Mouse (Mus musculus): ENCODE measurements around the gene Krt20. TPM values are rescaled to one million over a fixed set of nuclear protein-coding genes. Genes with fewer than 3 reads are reported as not detected.

The Krt20 gene
- polyA plus RNA-seq, 1 experiment from 2014 or later = 1.8 TPM

Other genes with a start within 250 kb of the Krt20 start
- 260 and 277 TPM in 2 replicates for gene Smarce1, start 207.1 kb downstream of the Krt20 start, polyA plus RNA-seq (2015; fragmentation: Nextera tagmentation; extraction: Ambion mirVana)
- 0.26 and 0.31 TPM in 2 replicates for gene Krt222, start 194.1 kb downstream of the Krt20 start, polyA plus RNA-seq (2015; fragmentation: Nextera tagmentation; extraction: Ambion mirVana)
- not detected in 2 replicates for gene Krt24, start 152.9 kb downstream of the Krt20 start, polyA plus RNA-seq (2015; fragmentation: Nextera tagmentation; extraction: Ambion mirVana)
- not detected in 2 replicates for gene Krt25, start 115.2 kb downstream of the Krt20 start, polyA plus RNA-seq (2015; fragmentation: Nextera tagmentation; extraction: Ambion mirVana)
- gene Krt26, start 100.2 kb downstream of the Krt20 start, polyA plus RNA-seq (2015; fragmentation: Nextera tagmentation; extraction: Ambion mirVana) = not detected in 2 replicates
- not detected in 2 replicates for gene Krt27, start 87.0 kb downstream of the Krt20 start, polyA plus RNA-seq (2015; fragmentation: Nextera tagmentation; extraction: Ambion mirVana)
- 0.12 and 0.35 TPM in 2 replicates for gene Krt28, start 63.2 kb downstream of the Krt20 start, polyA plus RNA-seq (2015; fragmentation: Nextera tagmentation; extraction: Ambion mirVana)
- 18.4 and 20.7 TPM in 2 replicates for gene Krt10, start 48.8 kb downstream of the Krt20 start, polyA plus RNA-seq (2015; fragmentation: Nextera tagmentation; extraction: Ambion mirVana)
- gene Krt12, start 15.9 kb downstream of the Krt20 start, polyA plus RNA-seq (2015; fragmentation: Nextera tagmentation; extraction: Ambion mirVana) = 0.09 TPM in 2 replicates
- 22.2 and 22.3 TPM in 2 replicates for gene Krt23, start 55.0 kb upstream of the Krt20 start, polyA plus RNA-seq (2015; fragmentation: Nextera tagmentation; extraction: Ambion mirVana)
- 0.21 and 0.60 TPM in 2 replicates for gene Krt39, start 83.2 kb upstream of the Krt20 start, polyA plus RNA-seq (2015; fragmentation: Nextera tagmentation; extraction: Ambion mirVana)
- not detected in 2 replicates for gene Krt40, start 105.0 kb upstream of the Krt20 start, polyA plus RNA-seq (2015; fragmentation: Nextera tagmentation; extraction: Ambion mirVana)
- not detected in 2 replicates for gene Krtap3-3, start 112.7 kb upstream of the Krt20 start, polyA plus RNA-seq (2015; fragmentation: Nextera tagmentation; extraction: Ambion mirVana)
- gene Krtap3-2, start 118.7 kb upstream of the Krt20 start, polyA plus RNA-seq (2015; fragmentation: Nextera tagmentation; extraction: Ambion mirVana) = not detected in 2 replicates
- not detected in 2 replicates for gene Gm11939, start 121.3 kb upstream of the Krt20 start, polyA plus RNA-seq (2015; fragmentation: Nextera tagmentation; extraction: Ambion mirVana)
- not detected in 2 replicates for gene Krtap3-1, start 128.5 kb upstream of the Krt20 start, polyA plus RNA-seq (2015; fragmentation: Nextera tagmentation; extraction: Ambion mirVana)
- gene Krtap1-5, start 142.9 kb upstream of the Krt20 start, polyA plus RNA-seq (2015; fragmentation: Nextera tagmentation; extraction: Ambion mirVana) = not detected in 2 replicates
- not detected in 2 replicates for gene Krtap1-4, start 145.5 kb upstream of the Krt20 start, polyA plus RNA-seq (2015; fragmentation: Nextera tagmentation; extraction: Ambion mirVana)
- gene Krtap1-3, start 153.2 kb upstream of the Krt20 start, polyA plus RNA-seq (2015; fragmentation: Nextera tagmentation; extraction: Ambion mirVana) = not detected in 2 replicates
- not detected in 2 replicates for gene Krtap9-3, start 160.0 kb upstream of the Krt20 start, polyA plus RNA-seq (2015; fragmentation: Nextera tagmentation; extraction: Ambion mirVana)
- not detected in 2 replicates for gene Gm11938, start 165.2 kb upstream of the Krt20 start, polyA plus RNA-seq (2015; fragmentation: Nextera tagmentation; extraction: Ambion mirVana)
- gene Gm11937, start 172.0 kb upstream of the Krt20 start, polyA plus RNA-seq (2015; fragmentation: Nextera tagmentation; extraction: Ambion mirVana) = not detected in 2 replicates
- gene Krtap2-4, start 176.7 kb upstream of the Krt20 start, polyA plus RNA-seq (2015; fragmentation: Nextera tagmentation; extraction: Ambion mirVana) = not detected in 2 replicates
- gene Gm11562, start 182.3 kb upstream of the Krt20 start, polyA plus RNA-seq (2015; fragmentation: Nextera tagmentation; extraction: Ambion mirVana) = not detected in 2 replicates
- not detected in 2 replicates for gene Krtap4-1, start 190.1 kb upstream of the Krt20 start, polyA plus RNA-seq (2015; fragmentation: Nextera tagmentation; extraction: Ambion mirVana)
- gene Krtap4-2, start 196.9 kb upstream of the Krt20 start, polyA plus RNA-seq (2015; fragmentation: Nextera tagmentation; extraction: Ambion mirVana) = not detected in 2 replicates
- not detected in 2 replicates for gene Krtap4-7, start 205.9 kb upstream of the Krt20 start, polyA plus RNA-seq (2015; fragmentation: Nextera tagmentation; extraction: Ambion mirVana)
- not detected in 2 replicates for gene Gm11555, start 212.1 kb upstream of the Krt20 start, polyA plus RNA-seq (2015; fragmentation: Nextera tagmentation; extraction: Ambion mirVana)
- gene Gm11563, start 220.8 kb upstream of the Krt20 start, polyA plus RNA-seq (2015; fragmentation: Nextera tagmentation; extraction: Ambion mirVana) = not detected in 2 replicates
- gene Krtap4-6, start 227.8 kb upstream of the Krt20 start, polyA plus RNA-seq (2015; fragmentation: Nextera tagmentation; extraction: Ambion mirVana) = not detected in 2 replicates